Mouse (Mus musculus): ENCODE results near the gene Jak3. TPM values are rescaled to one million over a fixed set of nuclear protein-coding genes. Genes with fewer than 3 reads are reported as not detected.

The Jak3 gene
- total RNA-seq (2021), result 1 to 10 TPM; 1.4 to 2.2 TPM
- long read RNA-seq, experiment 1, result 0 reads
- long read RNA-seq, experiment 2, full-length matches to known transcripts, result 5 of 7 reads
- long read RNA-seq, experiment 2, partial matches to known transcripts, result 1 of 7 reads
- long read RNA-seq, experiment 2, other reads (novel, unspliced or antisense), result 1 of 7 reads

DNA sequence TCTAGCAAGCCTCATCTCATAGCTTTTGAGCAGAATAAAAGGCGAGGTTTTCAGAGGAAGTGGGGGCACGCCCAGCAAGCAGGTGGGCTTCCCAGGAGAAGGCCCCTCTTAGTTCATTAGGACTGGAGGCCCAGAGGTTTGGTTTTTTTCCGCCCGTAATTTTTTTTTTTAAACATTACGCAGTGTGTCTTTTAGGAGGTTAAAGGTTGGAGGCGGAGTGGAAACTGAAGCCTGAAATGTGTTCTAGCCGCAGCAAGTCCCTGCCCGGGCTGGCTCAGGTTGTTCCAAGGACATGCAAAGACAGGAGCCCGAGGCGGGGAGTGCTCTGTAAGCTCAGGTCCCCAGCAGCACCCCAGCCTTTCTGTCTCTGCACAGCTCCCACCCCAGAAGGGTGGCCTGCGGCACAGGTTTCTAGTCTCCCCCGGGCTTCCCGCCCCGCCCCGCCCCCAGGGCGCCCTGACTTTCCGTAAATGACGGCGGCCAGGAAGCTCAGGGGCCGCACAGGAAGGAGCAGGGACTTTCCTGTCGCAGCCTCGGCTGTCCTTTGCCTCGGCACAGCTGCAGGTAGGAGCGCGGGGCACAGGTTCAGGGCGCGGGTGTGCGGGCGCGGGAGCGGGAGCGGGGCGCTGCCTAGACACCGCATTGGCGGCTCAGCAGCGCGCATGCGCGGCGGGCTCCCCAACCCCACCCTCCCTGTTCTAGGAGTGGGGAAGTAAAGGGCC is at the start of gene Jak3:
Gene Jak3, plus strand, starts transcription at position 277 of the 722 bp plus-strand sequence.
- peak; percentile 29 for DNase-seq (ENCODE audit: low spot score)

DNA sequence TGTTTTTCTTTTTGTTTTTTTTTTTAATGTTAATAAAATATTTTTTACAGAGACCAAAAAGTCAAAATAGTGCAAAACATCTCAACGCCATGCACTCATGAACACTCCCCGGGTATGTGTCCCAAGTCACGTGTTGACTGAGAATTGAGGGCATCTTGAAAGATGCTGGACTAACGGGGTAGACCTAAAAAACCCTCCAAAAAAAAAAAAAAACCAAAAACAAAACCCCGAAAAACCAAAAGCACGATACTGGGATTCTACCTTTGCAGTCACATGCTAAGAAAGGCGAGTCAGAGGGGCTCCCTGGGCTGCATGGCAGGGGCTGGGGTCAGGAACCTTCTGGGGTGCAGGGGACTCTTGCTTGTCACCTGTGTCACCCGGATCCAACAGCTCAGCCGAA is 49.3 kb upstream of the Jak3 start:
- no peak for DNase-seq (ENCODE audit: low spot score)

- DNase-seq (ENCODE audit: low spot score), result no peak
Measured at GRCm38 (mm10) chr8:71627265-71628099, 48.6 kb upstream of the Jak3 start.

GRCm38 (mm10) chr8:71628396-71629095 is 47.5 kb upstream of the Jak3 start:
- no peak for DNase-seq (ENCODE audit: low spot score)

- peak; percentile 93 for DNase-seq (ENCODE audit: low spot score)
Measured at GRCm38 (mm10) chr8:71629096-71629697, 46.9 kb upstream of the Jak3 start.

GRCm38 (mm10) chr8:71629781-71630212 is 46.3 kb upstream of the Jak3 start:
- peak; percentile 43 for DNase-seq (ENCODE audit: low spot score)

DNA sequence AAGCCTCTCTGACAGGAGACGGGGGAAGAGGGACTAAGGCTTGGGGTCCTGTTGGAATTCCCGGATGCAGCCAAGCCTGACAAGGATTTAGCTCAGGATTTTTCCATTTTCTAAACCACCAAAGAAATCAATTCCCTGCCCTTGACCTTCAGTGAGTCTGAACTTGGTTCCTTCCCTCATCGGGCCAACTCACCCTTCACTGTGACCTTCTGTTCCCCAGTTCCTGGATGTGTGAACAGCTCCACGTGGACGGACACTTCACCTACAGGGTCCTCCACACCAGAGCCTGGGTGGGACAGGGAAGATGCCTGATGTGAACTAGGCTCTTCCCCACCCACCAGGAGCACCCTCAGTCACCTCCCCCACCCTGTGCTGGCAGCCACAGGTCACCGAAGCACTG is 45.3 kb upstream of the Jak3 start:
- no peak for DNase-seq (ENCODE audit: low spot score)

- DNase-seq (ENCODE audit: low spot score), result no peak
Measured at GRCm38 (mm10) chr8:71631897-71632296, 44.2 kb upstream of the Jak3 start.

DNA sequence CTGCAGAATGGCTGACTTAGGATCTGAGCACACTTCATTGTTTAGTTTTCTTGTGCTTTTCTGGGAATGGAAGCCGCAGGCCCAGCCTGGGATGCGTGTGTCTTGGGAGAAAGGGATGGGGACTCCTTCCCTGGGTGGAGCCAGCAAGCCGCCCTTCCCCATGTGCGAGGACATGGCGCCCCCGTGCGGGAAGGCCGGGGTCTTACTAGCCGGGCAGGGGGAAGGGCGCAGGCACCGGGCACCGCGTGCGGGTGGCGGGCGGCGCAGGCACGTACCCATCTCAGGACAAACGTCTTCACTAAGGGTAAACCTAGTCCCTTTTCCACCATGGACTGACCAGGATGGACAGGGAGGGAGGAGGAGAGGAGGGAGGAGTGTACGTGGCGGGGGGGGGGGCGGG is 42.9 kb upstream of the Jak3 start:
- peak; percentile 77 for DNase-seq (ENCODE audit: low spot score)

DNA sequence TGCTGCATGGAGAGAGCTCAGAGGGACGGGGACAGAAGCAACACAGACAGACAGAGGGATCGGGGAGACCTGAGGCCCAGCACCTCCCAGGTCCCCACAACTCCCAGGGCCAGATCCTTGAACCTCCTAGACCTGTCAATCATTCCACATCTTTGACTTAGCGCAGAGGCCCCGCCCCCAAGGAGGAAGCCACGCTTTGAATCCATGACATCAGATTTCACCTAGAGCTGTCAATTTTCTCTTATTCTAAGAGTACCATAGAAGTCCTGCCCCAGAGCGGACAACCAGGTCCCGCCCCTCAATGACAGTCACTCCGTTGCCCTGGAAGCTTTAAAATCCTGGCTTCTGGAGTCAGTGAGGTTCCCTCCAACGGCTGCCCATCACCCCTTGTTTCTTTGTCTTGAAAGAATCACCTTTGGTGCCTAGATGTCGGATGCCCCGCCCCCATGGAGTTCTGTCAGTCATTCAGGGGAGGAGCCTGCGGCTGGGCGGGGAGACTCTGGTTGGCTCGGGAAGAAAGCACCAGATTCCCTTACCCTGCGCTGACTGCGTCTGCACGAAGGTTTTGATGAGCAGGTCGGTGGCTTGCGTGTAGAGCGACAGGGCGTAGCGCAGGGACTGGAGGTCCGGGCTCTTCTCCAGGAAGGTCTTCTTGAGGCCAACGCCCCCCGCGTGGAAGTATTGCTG is 42.0 kb upstream of the Jak3 start:
- DNase-seq (ENCODE audit: low spot score), result peak; percentile 35

- DNase-seq (ENCODE audit: low spot score), result no peak
Measured at GRCm38 (mm10) chr8:71637149-71638095, 38.7 kb upstream of the Jak3 start.

GRCm38 (mm10) chr8:71638321-71638720 is 37.8 kb upstream of the Jak3 start:
- DNase-seq (ENCODE audit: low spot score), result no peak

DNA sequence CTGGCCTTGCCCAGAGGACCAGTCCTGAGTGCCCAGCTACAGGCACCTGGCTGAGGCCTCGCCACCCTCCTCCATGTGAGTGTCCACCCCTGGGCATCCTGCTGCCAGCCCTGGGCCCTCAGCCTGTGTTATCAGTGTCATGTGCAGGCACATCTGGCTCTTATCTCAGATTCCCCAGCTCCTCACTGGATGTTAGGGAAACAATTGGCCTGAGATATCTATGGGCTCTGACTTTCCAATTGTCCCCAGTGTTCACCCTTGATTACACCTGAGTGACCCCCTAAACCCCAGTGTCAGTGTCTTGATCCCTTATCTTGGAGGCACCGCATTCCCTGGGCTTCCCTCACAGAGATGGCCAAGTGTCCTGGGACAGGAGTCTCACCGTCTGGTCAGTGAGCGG is 36.8 kb upstream of the Jak3 start:
- DNase-seq (ENCODE audit: low spot score), result no peak

- DNase-seq (ENCODE audit: low spot score), result no peak
Measured at GRCm38 (mm10) chr8:71645510-71645909, 30.6 kb upstream of the Jak3 start.

DNA sequence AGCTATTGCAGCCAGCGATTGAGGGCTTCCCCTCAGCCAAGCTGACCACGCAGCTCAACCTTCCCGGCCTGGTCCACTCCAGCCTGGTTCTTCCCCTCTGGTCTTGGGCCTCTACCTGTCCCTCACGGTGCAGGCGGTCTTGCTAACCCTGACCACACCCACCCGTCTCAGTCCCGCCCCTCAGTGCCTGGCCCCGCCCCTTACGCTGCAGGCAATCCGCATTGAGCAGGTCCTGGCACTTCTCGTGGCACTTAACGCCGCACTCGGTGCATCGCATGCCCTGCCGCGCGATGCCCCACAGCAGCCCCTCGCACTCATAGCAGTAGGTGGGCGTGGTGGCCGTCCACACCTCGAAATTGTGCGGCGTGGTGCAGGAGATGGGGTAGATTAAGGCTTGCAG is 21.5 kb upstream of the Jak3 start:
- no peak for DNase-seq (ENCODE audit: low spot score)

DNA sequence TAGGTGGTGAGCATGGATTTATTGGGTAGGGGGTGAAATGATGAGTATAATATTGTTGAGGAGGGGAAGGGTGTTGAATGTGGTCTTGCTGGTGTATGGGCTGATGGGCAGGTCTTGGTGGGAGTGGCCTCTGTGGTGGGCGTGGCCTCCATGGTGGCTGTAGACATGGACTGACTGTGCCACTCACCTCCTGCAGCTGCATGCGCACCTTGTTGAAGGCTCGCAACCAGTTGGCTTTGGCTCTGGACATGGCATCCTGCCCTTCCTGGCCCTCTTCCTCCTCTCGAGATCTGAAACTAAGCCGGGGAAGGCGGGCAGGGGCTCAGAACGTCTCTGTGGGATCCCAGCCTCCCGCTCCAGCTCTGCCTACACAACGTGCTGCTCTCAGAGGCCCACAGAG is 18.3 kb upstream of the Jak3 start:
- DNase-seq (ENCODE audit: low spot score), result no peak

DNA sequence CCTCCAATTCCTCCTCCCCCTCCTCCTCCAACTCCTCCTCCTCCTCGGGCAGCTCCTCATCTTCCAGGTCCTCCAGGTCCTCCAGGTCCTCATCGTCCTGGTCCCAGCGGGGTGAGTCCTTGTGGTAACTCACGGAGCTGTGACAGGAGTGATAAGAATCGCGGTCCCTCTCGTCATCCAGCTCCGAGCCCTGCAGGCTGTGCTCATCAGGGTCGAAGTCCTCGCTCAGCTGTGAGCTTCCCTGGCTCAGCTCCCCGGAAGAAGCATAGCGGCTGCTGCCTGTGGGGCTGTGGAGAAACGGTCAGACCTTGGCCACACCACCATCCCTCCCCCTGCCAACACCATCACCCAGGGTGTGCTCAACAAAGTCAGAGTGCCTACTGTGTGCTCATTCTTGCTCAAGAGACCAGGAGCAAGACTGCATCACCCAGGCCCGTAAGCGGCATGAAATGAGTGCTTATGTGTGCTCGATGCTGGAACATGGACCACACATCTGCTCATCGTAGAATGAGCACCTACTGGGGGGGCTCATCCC is 17.5 kb upstream of the Jak3 start:
- no peak for DNase-seq (ENCODE audit: low spot score)

DNA sequence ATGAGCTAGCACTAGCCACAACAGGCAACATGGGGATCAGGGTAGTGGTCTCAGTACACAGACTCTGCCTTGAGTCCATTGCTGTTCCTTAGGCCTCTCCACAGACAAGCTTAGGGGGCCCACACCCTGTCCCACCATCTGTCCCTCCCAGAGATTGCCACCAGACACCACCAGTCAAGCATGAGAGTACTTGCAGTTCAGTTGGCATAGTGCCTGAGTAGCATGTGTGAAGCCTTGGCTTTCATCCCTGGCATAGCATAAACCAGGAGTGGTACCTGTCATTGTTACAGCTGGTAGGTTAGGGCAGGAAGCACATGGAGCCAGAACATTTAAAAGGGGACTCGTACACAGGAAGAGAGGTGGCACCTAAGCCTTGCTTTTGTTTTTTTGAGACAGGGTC is 16.3 kb upstream of the Jak3 start:
- no peak for DNase-seq (ENCODE audit: low spot score)
